Mouse (Mus musculus): ENCODE data around the gene Wnt2b. TPM values are rescaled to one million over a fixed set of nuclear protein-coding genes. Genes with fewer than 3 reads are reported as not detected.

Wnt2b gene
- total RNA-seq (2014; fragmentation: Nextera tagmentation) (not detected in 2 replicates), total RNA-seq (2017) (0.11 TPM in 1 of 2 replicates, not detected in the other), polyA plus RNA-seq (2012) (not detected in 2 replicates)

DNA sequence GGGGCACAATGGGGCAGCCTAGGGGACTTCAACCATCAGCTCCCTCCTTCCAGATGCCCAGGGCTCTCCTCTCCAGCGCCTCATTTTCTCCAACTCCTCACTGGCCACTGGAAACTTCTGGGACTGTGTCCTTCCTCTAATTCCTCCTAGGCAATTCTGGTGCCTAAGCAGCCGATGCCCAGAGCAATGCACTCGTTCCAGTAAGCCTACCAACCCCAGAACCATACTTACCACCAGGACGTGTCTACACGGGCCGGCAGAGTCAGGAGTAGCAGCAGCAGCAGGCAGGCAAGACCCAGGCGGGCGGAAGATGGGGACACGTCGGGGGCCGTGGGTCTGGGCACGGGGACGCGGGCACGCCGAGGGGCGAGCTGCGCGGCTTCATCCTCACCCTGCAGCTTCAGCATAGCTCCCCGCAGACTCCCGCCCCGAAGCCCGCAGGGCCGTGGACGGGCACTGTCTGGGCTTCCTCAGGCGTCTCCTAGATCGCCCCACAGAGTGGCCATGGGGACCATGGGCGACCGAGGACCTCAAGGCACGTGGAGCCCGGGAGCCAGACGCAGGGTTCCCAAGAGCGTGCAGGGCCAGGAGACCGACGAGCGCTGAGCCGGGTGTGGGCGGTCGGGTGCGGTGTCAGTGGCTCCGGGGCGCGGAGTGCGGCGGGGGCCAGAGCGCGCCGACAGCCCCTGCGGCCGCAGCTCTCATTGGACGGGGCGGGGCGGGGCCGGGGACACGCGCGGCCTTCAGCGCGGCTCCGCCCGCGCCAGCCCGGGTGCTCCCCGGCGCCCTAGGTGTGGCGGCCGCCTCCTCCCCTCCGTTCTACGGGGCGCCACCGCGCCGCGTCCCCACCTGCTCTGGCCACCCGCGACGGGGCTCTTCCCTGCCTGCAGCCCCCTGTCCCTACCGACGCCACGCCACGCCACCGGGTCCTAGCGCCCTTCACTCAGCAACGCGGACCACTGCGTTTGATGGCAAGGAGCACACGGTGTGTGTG, at the start of gene Wnt2b:
Gene Wnt2b, minus strand, starts transcription at position 856 of the 994 bp plus-strand sequence.
- Histone ChIP-seq H3K9me3 (replicated peaks) (peaks cover 2% of the 10 kb centered on the region; the same call in 1 of the 2 replicates), H3K4me3 (ENCODE audit: low read depth, low read length) (no peak within 1 kb of the TSS; the same call in 1 of the 2 replicates), H3K27me3 (ENCODE audit: insufficient read depth, low read length) (peaks cover 45% of the 10 kb centered on the region; the same call in 1 of the 2 replicates), H3K4me1 (ENCODE audit: insufficient read depth, low read depth, low read length) (peaks cover 6% of the 10 kb centered on the region), H3K36me3 (replicated peaks) (no peaks in the 10 kb centered on the region)
- TF ChIP-seq GATA1 (IDR thresholded peaks at IDR 0.05; ENCODE audit: borderline replicate concordance, low read length) (no peak), CTCF (IDR thresholded peaks at IDR 0.05; ENCODE audit: low read depth, low read length) (no peak)
- ATAC-seq (ENCODE audit: extremely low read depth, insufficient number of reproducible peaks, low FRiP score, poor library complexity, severe bottlenecking), result no peak
- DNase-seq (ENCODE audit: low spot score), result no peak

DNA sequence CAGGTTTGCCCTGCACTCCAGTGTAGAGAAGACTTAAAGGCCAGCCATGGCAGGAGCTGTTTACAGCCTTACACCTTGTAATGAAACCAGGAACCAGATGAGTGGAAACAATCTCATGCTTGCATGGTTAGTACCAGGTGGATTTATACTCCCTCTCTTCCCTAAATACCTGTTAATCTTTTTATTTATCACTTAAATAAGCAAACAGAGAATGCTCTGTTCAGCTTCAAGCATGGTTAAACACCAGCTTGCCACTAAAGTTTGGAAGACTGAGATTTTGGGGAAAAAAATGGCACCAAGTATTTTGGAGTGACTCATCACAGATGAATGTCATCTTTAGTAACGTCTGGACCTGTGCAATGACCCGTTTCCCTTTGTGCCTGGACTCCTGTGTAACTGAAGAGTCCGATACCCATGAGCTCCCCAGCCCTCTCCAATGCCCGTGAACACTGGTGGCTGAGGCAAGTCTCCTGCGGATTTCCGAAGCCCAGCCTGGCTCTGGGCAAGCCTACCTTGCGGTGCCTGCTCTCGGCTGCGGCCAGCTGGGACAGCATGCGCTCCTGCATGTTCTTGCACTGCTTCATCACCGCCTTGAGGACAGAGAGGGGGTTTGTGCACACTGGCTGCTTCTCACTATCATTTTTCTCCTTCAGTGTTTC, 49.1 kb upstream of the Wnt2b start:
- ATAC-seq (ENCODE audit: extremely low read depth, insufficient number of reproducible peaks, low FRiP score, poor library complexity, severe bottlenecking) (no peak), DNase-seq (ENCODE audit: low spot score) (no peak)
- Histone ChIP-seq H3K4me1 (ENCODE audit: insufficient read depth, low read depth, low read length) (no peaks in the 10 kb centered on the region), H3K36me3 (replicated peaks) (no peaks in the 10 kb centered on the region), H3K9me3 (replicated peaks) (no peaks in the 10 kb centered on the region), H3K27me3 (ENCODE audit: insufficient read depth, low read length) (peaks cover 3% of the 10 kb centered on the region; the same call in 1 of the 2 replicates), H3K4me3 (ENCODE audit: low read depth, low read length) (no peak overlapping the region)
- no peak for TF ChIP-seq TAL1 (conservative IDR thresholded peaks at IDR 0.05; ENCODE audit: low read depth, low read length)

DNA sequence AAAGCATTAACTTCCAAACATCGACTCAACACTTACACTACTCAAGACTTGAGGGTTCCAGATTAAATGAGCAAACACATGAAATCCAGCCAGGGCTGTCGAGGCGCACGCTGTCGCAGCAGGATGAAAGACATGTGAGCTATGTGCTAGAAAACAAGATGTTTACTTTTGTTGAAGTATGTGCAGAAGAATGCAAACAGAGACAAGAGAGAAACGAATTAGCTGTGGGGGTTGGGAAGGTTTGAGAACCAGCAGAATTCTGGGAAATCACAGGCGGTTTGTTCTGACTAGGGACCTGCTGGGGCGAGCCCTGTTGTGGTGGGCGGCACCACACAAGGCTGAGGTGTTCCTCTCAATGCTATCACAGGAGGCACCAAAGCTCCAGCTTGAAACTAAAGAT, 46.3 kb upstream of the Wnt2b start:
- DNase-seq (ENCODE audit: low spot score) (no peak), ATAC-seq (ENCODE audit: extremely low read depth, insufficient number of reproducible peaks, low FRiP score, poor library complexity, severe bottlenecking) (no peak)
- Histone ChIP-seq H3K4me1 (ENCODE audit: insufficient read depth, low read depth, low read length) (no peaks in the 10 kb centered on the region), H3K9me3 (replicated peaks) (no peaks in the 10 kb centered on the region), H3K27me3 (ENCODE audit: insufficient read depth, low read length) (peaks cover 11% of the 10 kb centered on the region; the same call in 1 of the 2 replicates), H3K4me3 (ENCODE audit: low read depth, low read length) (no peak overlapping the region), H3K36me3 (replicated peaks) (no peaks in the 10 kb centered on the region)
- TF ChIP-seq GATA1 (IDR thresholded peaks at IDR 0.05; ENCODE audit: borderline replicate concordance, low read length), result no peak
- no peak for TF ChIP-seq TAL1 (conservative IDR thresholded peaks at IDR 0.05; ENCODE audit: low read depth, low read length)
- no peak for TF ChIP-seq CTCF (IDR thresholded peaks at IDR 0.05; ENCODE audit: low read depth, low read length)
- no peak for TF ChIP-seq GATA2 (IDR thresholded peaks at IDR 0.05; ENCODE audit: borderline replicate concordance, low read depth, low read length)
- no peak for TF ChIP-seq POLR2AphosphoS5 (IDR thresholded peaks at IDR 0.05; ENCODE audit: insufficient replicate concordance, low read depth, low read length)

DNA sequence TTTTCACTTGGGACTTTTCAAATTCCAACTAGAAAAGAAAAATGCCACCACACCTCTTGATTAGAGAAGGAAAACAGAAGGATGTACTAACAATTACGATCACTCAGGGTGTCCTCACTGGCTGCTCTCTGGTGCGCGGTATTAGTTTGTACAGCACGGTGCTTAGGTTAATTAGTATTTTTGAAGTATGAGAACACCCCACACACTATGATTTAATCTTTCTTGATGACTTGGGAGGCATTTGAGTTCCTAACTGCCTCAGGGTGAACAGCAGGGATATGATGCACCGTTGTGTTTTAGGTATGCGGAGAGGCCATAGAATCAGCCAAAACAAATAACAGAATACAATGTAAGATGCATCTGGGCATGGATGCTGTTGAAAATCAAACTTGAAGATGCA, 44.4 kb upstream of the Wnt2b start:
- H3K27me3 ChIP-seq (ENCODE audit: insufficient read depth, low read length), result peaks cover 14% of the 10 kb centered on the region
- TF ChIP-seq CTCF (IDR thresholded peaks at IDR 0.05; ENCODE audit: low read depth, low read length) (no peak), TAL1 (conservative IDR thresholded peaks at IDR 0.05; ENCODE audit: low read depth, low read length) (no peak), GATA1 (IDR thresholded peaks at IDR 0.05; ENCODE audit: borderline replicate concordance, low read length) (no peak), POLR2AphosphoS5 (IDR thresholded peaks at IDR 0.05; ENCODE audit: insufficient replicate concordance, low read depth, low read length) (no peak), GATA2 (IDR thresholded peaks at IDR 0.05; ENCODE audit: borderline replicate concordance, low read depth, low read length) (no peak)
- no peaks in the 10 kb centered on the region for H3K36me3 ChIP-seq (replicated peaks)
- DNase-seq (ENCODE audit: low spot score) (no peak), ATAC-seq (ENCODE audit: extremely low read depth, insufficient number of reproducible peaks, low FRiP score, poor library complexity, severe bottlenecking) (no peak)
- no peaks in the 10 kb centered on the region for H3K9me3 ChIP-seq (replicated peaks)
- H3K4me1 ChIP-seq (ENCODE audit: insufficient read depth, low read depth, low read length), result no peaks in the 10 kb centered on the region
- H3K4me3 ChIP-seq (ENCODE audit: low read depth, low read length), result no peak overlapping the region

DNA sequence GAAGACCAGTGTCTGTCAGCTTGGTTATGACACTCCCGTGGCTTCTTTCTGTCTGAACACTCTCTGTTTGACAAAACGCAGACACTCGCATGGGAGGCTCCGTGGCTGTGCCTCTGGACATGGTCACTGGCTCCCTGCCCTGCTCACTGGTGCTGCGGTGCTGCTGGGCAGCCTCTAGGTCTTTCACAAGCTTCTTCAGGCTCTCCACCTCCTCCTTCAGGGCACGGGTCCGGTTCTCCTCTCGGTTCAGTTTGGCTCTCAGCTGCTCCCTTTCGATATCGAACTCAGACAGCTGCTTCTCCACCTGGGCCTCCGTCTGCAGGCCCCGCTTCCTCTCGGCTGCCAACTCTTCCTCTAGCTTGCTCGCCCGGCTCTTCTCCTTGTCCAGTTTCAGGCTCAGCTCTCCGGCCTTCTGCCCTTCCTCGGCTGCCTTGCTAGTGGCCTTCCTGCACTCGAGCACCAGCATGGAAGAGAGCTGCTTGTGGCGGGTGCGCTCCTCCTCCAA, 43.9 kb upstream of the Wnt2b start:
- TF ChIP-seq CTCF (IDR thresholded peaks at IDR 0.05; ENCODE audit: low read depth, low read length), result no peak
- TF ChIP-seq GATA1 (IDR thresholded peaks at IDR 0.05; ENCODE audit: borderline replicate concordance, low read length), result no peak
- TF ChIP-seq GATA2 (IDR thresholded peaks at IDR 0.05; ENCODE audit: borderline replicate concordance, low read depth, low read length), result no peak
- no peak for TF ChIP-seq POLR2AphosphoS5 (IDR thresholded peaks at IDR 0.05; ENCODE audit: insufficient replicate concordance, low read depth, low read length)
- TF ChIP-seq TAL1 (conservative IDR thresholded peaks at IDR 0.05; ENCODE audit: low read depth, low read length), result no peak
- Histone ChIP-seq H3K9me3 (replicated peaks) (no peaks in the 10 kb centered on the region), H3K27me3 (ENCODE audit: insufficient read depth, low read length) (peaks cover 11% of the 10 kb centered on the region), H3K36me3 (replicated peaks) (no peaks in the 10 kb centered on the region), H3K4me1 (ENCODE audit: insufficient read depth, low read depth, low read length) (no peaks in the 10 kb centered on the region), H3K4me3 (ENCODE audit: low read depth, low read length) (no peak overlapping the region)
- ATAC-seq (ENCODE audit: extremely low read depth, insufficient number of reproducible peaks, low FRiP score, poor library complexity, severe bottlenecking) (no peak), DNase-seq (ENCODE audit: low spot score) (no peak)

DNA sequence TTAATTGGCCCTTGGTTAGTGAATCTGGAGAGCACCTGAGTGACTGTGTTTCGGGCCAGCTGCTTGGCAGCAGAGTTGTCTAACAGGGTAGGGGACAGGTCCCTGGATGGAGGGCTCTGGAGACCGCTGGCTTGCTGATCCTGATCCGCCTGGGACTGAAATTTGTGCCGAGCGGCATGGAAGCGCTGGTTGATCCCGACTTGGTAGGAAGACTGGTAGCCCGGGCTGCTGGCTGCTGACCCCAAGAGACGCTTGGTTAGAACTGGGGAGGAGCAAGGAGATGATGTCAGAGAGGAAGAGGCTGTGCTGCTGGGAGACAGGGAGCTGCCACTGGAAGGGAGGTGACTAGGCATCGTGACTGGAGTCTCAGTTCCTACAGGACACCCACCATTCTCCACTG, 43.3 kb upstream of the Wnt2b start:
- Histone ChIP-seq H3K36me3 (replicated peaks) (no peaks in the 10 kb centered on the region), H3K9me3 (replicated peaks) (no peaks in the 10 kb centered on the region), H3K27me3 (ENCODE audit: insufficient read depth, low read length) (peaks cover 11% of the 10 kb centered on the region), H3K4me3 (ENCODE audit: low read depth, low read length) (no peak overlapping the region), H3K4me1 (ENCODE audit: insufficient read depth, low read depth, low read length) (no peaks in the 10 kb centered on the region)
- DNase-seq (ENCODE audit: low spot score), result no peak
- no peak for TF ChIP-seq GATA1 (IDR thresholded peaks at IDR 0.05; ENCODE audit: borderline replicate concordance, low read length)
- ATAC-seq (ENCODE audit: extremely low read depth, insufficient number of reproducible peaks, low FRiP score, poor library complexity, severe bottlenecking), result no peak
